Mouse (Mus musculus) brain, adult 2 months (tissue): ENCODE results near the gene Sec1.

Experiments used
- DNase-seq: peaks from one replicate; pipeline ENCODE4 v3.0.0; 2011; ENCODE audit warnings: low read depth, low spot score

Sec1 gene

GRCm38 (mm10) chr7:45641391-45642040 lies 52.7 kb downstream of the Sec1 start:
- peak; percentile 69 for DNase-seq

- no peak for DNase-seq
Observed at GRCm38 (mm10) chr7:45640191-45640957, 53.8 kb downstream of the Sec1 start.

- no peak for DNase-seq
Observed at GRCm38 (mm10) chr7:45639561-45640027, 54.6 kb downstream of the Sec1 start, which contains the start of gene Mamstr. TSS of gene Mamstr (plus strand) at chr7:45639977.

- DNase-seq: peak; percentile 100
Observed at GRCm38 (mm10) chr7:45638623-45639401, 55.4 kb downstream of the Sec1 start.

- DNase-seq: no peak
Observed at GRCm38 (mm10) chr7:45637710-45638109, 56.5 kb downstream of the Sec1 start.

GRCm38 (mm10) chr7:45635711-45636688 lies 58.2 kb downstream of the Sec1 start:
- no peak for DNase-seq

GRCm38 (mm10) chr7:45634946-45635681 lies 59.1 kb downstream of the Sec1 start:
- no peak for DNase-seq

GRCm38 (mm10) chr7:45632499-45632898 lies 61.7 kb downstream of the Sec1 start:
- peak; percentile 82 for DNase-seq

GRCm38 (mm10) chr7:45630064-45630907 lies 63.9 kb downstream of the Sec1 start:
- DNase-seq: no peak

- DNase-seq: peak; percentile 97
Observed at GRCm38 (mm10) chr7:45628364-45629294, 65.6 kb downstream of the Sec1 start.
